Mouse (Mus musculus) cerebral cortex, adult 2 months (tissue): Measurements from ENCODE around the gene Neurl3.

ENCODE experiments used
- WGBS: fragments of 180-500 bp; shearing (Covaris S2); methylation state at CpG from one replicate; pipeline ENCODE4 v1.1.7; 2018; 5-methylcytosine and 5-hydroxymethylcytosine counted together

Gene Neurl3

GRCm38 (mm10) chr1:36274455-36274854 is at the start of gene Neurl3:
TSS of gene Neurl3 (minus strand) at chr1:36274679.
- 90% methylated on average over 5 of the region's 5 CpGs for WGBS

DNA sequence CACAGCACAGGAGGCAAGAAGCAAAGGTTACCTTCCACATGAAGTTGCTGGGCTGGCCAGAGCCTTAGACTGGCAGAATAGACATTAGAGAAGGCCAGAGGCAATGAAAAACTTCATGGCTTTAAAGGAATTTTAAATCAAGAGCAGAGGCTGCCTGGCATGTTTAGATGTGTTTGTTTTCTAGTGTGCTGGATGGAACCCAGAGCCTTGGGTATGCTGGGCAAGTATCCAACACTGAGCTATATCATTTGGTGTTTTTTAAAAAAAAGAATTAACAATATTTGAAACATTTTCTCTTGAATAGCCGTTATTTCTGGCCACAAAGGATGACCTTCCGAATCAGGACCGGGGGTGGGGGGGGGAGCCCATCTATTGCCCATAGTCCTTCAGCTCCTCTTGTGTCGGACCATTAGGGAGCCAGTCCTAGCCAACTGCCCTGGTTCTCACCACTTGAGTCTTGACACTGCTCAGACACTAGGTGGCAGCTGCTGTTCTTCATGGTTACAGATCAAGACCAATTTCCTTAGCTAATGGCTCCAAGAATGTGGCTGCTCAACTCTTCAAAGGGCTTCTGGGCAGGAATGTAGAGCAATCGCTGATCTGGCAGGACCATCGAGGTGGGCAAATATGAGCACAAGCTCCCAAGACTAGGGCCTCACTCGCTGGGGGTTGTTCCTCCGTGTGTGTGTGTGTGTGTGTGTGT is 49.4 kb upstream of the Neurl3 start:
- WGBS = 34% methylated on average over 8 of the region's 8 CpGs

DNA sequence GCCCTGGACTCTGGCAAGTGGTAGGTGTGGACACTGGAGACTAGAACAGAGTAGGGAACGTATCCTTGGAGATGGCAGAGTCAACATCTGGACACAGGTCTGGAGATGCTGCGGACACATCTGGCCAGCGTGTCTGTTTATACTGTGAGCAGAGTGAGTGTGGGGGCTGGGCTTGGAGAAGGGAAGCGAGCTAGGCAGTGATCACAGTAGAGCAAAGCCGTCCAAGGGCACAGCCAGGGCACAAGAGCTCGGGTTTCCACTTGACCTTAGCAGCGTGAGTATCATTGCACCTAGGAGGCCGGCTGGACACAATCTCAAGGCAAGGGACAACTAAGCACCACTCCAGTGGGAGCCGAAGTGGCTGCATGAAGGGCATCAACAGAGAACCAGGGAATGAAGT is 48.6 kb upstream of the Neurl3 start:
- 72% methylated on average over 9 of the region's 9 CpGs for WGBS

GRCm38 (mm10) chr1:36321829-36322573 is 47.5 kb upstream of the Neurl3 start:
- 83% methylated on average over 11 of the region's 11 CpGs for WGBS

GRCm38 (mm10) chr1:36321164-36321563 is 46.7 kb upstream of the Neurl3 start:
- 92% methylated on average over 2 of the region's 2 CpGs for WGBS

GRCm38 (mm10) chr1:36315776-36316100 is 41.3 kb upstream of the Neurl3 start:
- WGBS = 89% methylated on average over 2 of the region's 2 CpGs

GRCm38 (mm10) chr1:36314959-36315775 is 40.7 kb upstream of the Neurl3 start:
- 95% methylated on average over 11 of the region's 11 CpGs for WGBS

DNA sequence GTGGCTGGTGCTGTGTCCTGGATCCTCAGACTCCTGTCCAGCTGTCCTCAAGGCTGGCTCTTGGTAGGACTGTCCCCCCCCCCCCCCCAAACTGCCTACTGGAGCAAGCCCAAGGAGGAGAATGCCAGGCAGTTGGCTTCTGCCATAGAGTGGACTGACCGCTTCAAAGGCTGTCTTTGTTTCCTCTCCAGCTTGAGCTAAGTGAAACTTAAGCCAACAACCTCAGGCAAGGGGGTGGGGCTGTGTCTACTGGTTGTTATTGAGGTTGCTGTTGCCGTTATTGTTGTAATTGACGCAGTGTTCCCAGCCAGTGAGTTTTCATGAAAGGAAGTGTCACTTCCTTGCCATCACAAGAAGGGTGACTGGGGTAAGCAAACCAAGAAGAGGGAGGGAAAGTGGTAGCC is 35.0 kb upstream of the Neurl3 start:
- 63% methylated on average over 3 of the region's 3 CpGs for WGBS

- 63% methylated on average over 9 of the region's 9 CpGs for WGBS
Measured at GRCm38 (mm10) chr1:36308966-36309475, 34.5 kb upstream of the Neurl3 start.

DNA sequence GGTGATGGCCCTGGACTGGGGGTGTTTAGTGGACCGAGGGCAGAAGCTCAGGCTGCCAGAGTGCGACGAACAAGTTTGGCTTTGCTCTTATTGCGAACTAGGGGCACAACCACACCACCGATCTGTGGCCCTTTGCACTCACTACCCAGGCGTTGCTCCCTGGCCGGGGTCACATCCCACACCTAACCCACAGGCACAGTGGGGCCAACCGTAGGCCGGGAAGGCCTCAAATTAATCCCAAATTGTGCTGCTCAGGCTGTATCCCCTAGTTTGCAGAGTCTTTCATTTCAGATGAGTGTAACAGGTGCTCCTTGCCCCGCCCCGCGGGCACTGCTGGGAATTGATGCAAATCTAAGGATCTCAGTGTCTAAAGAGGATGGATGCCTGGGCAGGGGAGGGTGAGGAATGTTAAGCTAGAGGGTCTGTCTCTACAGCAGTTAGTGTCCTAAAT is 34.0 kb upstream of the Neurl3 start:
- 18% methylated on average over 12 of the region's 12 CpGs for WGBS

- WGBS = under 1% methylated on average over 65 of the region's 65 CpGs
Measured at GRCm38 (mm10) chr1:36307495-36308280, 33.2 kb upstream of the Neurl3 start, which contains the start of gene Arid5a. TSS of gene Arid5a (plus strand) at chr1:36307733.

GRCm38 (mm10) chr1:36307121-36307494 is 32.6 kb upstream of the Neurl3 start:
- WGBS = 67% methylated on average over 7 of the region's 7 CpGs

DNA sequence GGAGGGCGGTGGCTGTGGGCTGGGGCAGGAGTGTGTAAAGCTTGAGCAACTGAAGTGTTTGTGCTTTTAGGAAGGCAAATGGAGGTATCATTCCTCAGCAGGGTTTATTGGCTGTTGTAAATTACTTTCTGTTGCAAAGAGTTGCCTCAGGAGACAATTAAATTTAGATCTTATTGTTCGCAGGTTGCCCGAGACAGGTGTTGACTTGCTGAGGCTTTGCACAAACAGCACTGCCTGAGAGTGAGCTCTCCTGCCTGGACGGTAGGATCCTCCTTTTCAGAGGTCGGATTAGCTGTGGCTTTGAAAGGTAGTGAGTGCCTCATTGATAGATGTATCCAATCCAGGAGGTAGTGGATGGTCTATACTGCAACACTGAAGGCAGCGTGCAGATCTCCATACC is 31.6 kb upstream of the Neurl3 start:
- 91% methylated on average over 6 of the region's 6 CpGs for WGBS

- WGBS = 32% methylated on average over 7 of the region's 7 CpGs
Measured at GRCm38 (mm10) chr1:36304764-36305163, 30.3 kb upstream of the Neurl3 start.

DNA sequence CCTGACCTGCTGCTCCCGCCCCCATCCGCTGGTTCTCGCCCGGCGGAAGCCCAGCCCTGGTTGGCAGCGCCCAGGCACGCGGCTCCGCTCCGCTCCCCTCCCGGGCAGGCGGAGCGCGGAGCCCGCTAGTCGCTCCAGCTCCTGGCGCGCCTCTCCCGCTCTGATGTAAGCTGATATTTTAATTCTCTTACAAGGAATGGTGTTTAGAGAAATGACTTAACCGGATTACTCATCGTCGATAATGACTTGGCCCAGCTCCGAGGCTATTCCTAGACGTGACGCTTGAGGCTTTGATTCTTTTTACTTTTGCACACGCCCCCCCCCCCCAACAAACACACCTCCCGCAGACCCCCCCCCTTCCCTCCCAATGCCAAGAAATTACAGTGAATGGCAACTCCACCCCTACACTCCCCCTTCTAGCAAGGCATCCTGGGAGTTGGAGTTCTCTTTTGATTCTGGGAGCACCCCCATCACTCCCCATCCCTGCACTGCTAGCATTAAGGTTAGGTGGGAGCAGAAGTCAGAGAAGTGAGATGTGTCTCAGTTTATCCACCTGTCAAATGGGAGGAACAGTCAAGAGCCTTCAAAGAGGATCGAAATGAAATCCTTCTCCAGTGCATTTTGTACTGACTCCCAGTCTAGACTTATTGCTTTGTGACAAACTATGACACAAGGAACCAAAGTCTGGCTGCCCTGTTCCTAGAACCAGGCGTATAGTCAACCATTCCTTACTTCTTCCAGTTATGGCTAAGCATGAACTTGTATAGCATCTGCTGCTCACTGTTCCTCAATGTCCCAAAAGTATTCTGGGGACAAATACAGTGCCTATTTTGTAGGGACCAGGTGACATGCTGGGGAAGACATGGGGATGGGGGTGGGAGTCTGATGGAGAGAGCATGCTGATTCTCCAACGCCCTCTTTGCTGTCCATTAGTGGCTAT is 29.2 kb upstream of the Neurl3 start:
- WGBS = 8% methylated on average over 30 of the region's 30 CpGs

- 14% methylated on average over 9 of the region's 9 CpGs for WGBS
Measured at GRCm38 (mm10) chr1:36302957-36303356, 28.5 kb upstream of the Neurl3 start.

- WGBS = 81% methylated on average over 8 of the region's 8 CpGs
Measured at GRCm38 (mm10) chr1:36302273-36302672, 27.8 kb upstream of the Neurl3 start.

GRCm38 (mm10) chr1:36300486-36300885 is 26.0 kb upstream of the Neurl3 start:
- WGBS = 90% methylated on average over 6 of the region's 6 CpGs

DNA sequence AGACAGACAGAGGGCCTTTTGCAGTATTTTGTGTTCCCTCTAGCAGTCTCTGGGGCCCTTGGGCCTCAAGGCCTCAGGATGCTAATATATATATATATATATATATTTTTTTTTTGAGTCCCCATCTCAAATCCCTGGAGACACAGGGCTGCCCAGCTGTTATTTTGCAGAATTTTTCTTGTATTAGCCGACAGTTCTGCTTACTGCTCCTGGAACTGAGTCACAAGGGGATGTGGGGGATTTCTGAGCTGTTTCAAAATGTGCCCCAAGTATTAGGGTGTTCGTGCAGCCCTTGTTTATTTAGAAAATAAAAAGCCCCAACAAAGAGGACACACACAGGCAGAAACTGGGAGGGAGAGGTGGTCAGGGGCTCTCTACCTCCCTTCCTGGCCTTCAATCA is 25.2 kb upstream of the Neurl3 start:
- WGBS = 76% methylated on average over 2 of the region's 2 CpGs

DNA sequence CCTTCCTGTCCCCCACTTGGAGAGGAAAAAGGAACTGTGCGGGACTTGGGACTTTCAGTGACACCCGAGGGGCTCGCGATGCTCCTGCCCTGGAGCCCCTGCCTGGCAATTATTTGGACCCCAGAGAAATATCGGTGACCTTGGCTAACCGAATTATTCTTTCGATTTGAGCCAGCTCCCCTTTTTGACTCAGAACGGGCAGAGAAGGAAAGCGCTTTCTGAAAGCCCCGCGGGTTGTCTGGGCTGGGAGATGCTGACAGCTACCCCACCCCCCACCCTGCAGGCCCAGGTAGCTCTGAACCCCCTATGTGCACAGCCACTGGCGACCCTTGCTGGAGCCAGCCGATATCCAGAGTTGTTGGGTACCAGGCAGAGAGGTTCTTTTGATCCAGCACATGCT is 24.6 kb upstream of the Neurl3 start:
- WGBS = 57% methylated on average over 13 of the region's 13 CpGs
